Mouse (Mus musculus): ENCODE results near the gene Pold1. TPM values are rescaled to one million over a fixed set of nuclear protein-coding genes. Genes with fewer than 3 reads are reported as not detected.

Pold1 gene
- polyA plus RNA-seq, 1 experiment from 2014 or later, result 47.8 TPM

DNA sequence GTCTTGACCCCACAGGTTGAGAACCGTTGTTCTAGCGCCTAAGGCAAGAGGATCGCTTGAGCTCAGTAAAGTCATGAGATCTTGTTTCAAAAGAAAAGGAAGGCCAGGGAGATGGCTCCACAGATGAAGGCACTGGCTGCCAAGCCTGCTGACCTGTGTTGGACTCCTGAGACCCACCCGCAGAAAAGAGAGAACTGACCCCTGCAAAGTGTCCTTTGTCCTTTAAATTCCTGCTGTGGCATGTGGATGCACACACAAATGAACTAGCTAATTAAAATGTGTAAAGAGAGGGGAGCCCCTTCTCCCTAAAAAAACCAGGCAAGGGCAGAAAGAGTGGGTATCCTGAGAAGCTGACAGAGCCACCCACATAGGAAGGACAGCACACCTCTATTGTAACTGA, 23.2 kb upstream of the Pold1 start:
- WGBS (ENCODE audit: insufficient replicate concordance), result 64% methylated on average over 4 of the region's 4 CpGs
- Histone ChIP-seq H3K36me3 (ENCODE audit: control insufficient read depth, insufficient read depth) (no peaks in the 10 kb centered on the region), H3K9me3 (replicated peaks; ENCODE audit: control insufficient read depth, low read length) (no peaks in the 10 kb centered on the region), H3K27ac (ENCODE audit: low read length) (no peak overlapping the region), H3K4me1 (ENCODE audit: control insufficient read depth, low read depth, low read length) (no peaks in the 10 kb centered on the region), H3K9ac (ENCODE audit: low read depth, low read length) (no peak overlapping the region), H3K27me3 (ENCODE audit: control insufficient read depth, insufficient read depth, low read depth, low read length) (no peaks in the 10 kb centered on the region), H3K4me3 (ENCODE audit: low read depth, low read length) (no peak overlapping the region), H3K4me2 (ENCODE audit: low read depth, low read length) (no peak overlapping the region)
- ATAC-seq (ENCODE audit: low read depth), result 0 out of 2 replicates have a peak, but pooled peaks have one; percentile 9

DNA sequence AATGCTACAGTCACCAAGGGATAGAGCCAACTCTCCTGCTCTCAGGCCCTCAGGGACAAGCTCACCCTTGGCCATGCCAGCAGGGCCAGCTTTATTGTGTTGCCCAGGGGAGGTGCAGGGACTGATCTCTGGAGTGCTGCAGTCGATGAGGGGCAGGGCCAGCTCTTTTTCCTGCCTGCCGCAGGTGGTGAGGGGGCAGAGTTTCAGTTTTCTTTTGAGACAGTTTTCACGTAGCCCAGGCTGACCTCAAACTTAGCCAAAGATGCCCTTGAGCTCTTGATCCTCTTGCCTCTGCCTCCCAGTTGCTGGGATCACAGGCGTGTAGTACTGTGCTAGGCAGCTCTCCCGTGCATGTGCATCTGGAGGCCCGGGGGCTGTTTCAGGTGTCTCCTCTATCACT, 22.3 kb upstream of the Pold1 start:
- no peaks in the 10 kb centered on the region for H3K9me3 ChIP-seq (replicated peaks; ENCODE audit: control insufficient read depth, low read length)
- WGBS (ENCODE audit: insufficient replicate concordance), result 64% methylated on average over 6 of the region's 6 CpGs

DNA sequence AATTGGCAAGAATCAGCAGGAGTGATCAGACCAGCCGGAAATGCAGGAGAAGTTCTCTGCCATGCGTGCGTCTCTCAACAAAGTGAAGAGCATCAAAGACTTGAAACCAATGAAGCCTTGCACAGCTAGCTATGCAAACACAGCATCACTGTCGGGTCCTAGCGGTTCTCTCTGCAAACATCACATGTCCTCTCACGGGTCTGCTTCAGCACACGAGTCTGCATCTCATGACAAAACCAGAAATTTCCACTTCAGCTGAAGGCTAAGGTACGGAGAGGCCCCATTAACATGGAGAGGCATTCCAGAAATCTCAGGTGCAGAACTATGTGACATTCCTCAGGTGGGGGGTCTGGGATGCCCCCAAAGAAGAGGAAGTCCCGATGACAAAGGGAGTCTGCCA, 20.2 kb upstream of the Pold1 start:
- ATAC-seq (ENCODE audit: low read depth), result no peak
- H3K4me3 ChIP-seq (ENCODE audit: low read depth, low read length), result no peak overlapping the region
- H3K36me3 ChIP-seq (ENCODE audit: control insufficient read depth, insufficient read depth), result no peaks in the 10 kb centered on the region
- H3K27me3 ChIP-seq (ENCODE audit: control insufficient read depth, insufficient read depth, low read depth, low read length), result no peaks in the 10 kb centered on the region
- no peak overlapping the region for H3K4me2 ChIP-seq (ENCODE audit: low read depth, low read length)
- no peak overlapping the region for H3K27ac ChIP-seq (ENCODE audit: low read length)
- no peaks in the 10 kb centered on the region for H3K4me1 ChIP-seq (ENCODE audit: control insufficient read depth, low read depth, low read length)
- H3K9me3 ChIP-seq (replicated peaks; ENCODE audit: control insufficient read depth, low read length), result no peaks in the 10 kb centered on the region
- no peak overlapping the region for H3K9ac ChIP-seq (ENCODE audit: low read depth, low read length)
- 58% methylated on average over 9 of the region's 9 CpGs for WGBS (ENCODE audit: insufficient replicate concordance)

More for the DNA sequence above, 22.3 kb upstream of the Pold1 start:
- no peaks in the 10 kb centered on the region for H3K36me3 ChIP-seq (ENCODE audit: control insufficient read depth, insufficient read depth)
- no peak overlapping the region for H3K4me2 ChIP-seq (ENCODE audit: low read depth, low read length)
- H3K9ac ChIP-seq (ENCODE audit: low read depth, low read length), result no peak overlapping the region
- no peaks in the 10 kb centered on the region for H3K27me3 ChIP-seq (ENCODE audit: control insufficient read depth, insufficient read depth, low read depth, low read length)
- ATAC-seq (ENCODE audit: low read depth), result no peak
- H3K4me1 ChIP-seq (ENCODE audit: control insufficient read depth, low read depth, low read length), result no peaks in the 10 kb centered on the region
- H3K4me3 ChIP-seq (ENCODE audit: low read depth, low read length), result no peak overlapping the region
- no peak overlapping the region for H3K27ac ChIP-seq (ENCODE audit: low read length)

DNA sequence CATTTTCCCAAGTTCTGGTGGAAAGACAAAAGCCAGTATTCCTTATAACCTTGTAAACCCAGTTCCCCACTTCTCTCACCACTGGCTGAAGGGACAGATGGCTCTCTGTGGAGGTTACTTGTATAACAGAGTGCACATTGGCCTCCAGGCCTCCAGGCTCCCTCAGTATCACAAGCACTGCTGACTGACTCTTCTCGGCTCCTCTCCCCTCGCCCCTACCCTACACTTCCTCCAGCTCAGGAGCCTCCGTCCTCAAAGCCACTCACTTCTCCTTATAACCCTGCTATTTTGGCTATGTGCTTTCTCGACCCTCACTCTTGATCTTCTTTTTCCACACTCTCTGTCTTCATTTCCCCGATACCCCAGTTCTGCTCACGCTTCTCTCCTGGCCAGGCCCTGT, 16.8 kb upstream of the Pold1 start:
- no peaks in the 10 kb centered on the region for H3K27me3 ChIP-seq (ENCODE audit: control insufficient read depth, insufficient read depth, low read depth, low read length)
- H3K36me3 ChIP-seq (ENCODE audit: control insufficient read depth, insufficient read depth), result no peaks in the 10 kb centered on the region
- WGBS (ENCODE audit: insufficient replicate concordance), result 38% methylated on average over 6 of the region's 6 CpGs
- no peaks in the 10 kb centered on the region for H3K4me1 ChIP-seq (ENCODE audit: control insufficient read depth, low read depth, low read length)
- H3K9ac ChIP-seq (ENCODE audit: low read depth, low read length), result no peak overlapping the region
- H3K27ac ChIP-seq (ENCODE audit: low read length), result no peak overlapping the region
- H3K4me2 ChIP-seq (ENCODE audit: low read depth, low read length), result no peak overlapping the region
- H3K4me3 ChIP-seq (ENCODE audit: low read depth, low read length), result no peak overlapping the region
- H3K9me3 ChIP-seq (replicated peaks; ENCODE audit: control insufficient read depth, low read length), result no peaks in the 10 kb centered on the region
- ATAC-seq (ENCODE audit: low read depth), result no peak

DNA sequence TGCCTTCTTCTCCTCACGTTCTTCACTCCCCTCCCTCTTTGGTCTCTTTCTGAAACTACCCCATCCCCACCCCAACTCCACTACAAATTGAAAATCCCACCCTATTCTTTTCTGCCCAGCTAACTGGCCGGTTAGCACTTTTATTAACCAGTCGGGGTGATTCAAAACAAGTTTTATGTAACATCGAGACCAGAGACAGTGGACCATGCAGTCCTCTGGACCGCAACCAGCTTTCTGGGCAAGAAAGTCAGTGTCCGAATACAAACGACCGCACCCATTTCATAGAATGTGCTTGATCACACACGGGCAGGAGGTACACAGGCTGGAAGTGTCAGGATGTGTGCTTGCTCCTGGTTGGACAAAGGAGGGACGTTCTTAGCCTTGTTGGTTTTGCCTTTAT, 15.8 kb upstream of the Pold1 start:
- Histone ChIP-seq H3K9ac (ENCODE audit: low read depth, low read length) (no peak overlapping the region), H3K36me3 (ENCODE audit: control insufficient read depth, insufficient read depth) (no peaks in the 10 kb centered on the region), H3K27me3 (ENCODE audit: control insufficient read depth, insufficient read depth, low read depth, low read length) (no peaks in the 10 kb centered on the region), H3K4me1 (ENCODE audit: control insufficient read depth, low read depth, low read length) (no peaks in the 10 kb centered on the region), H3K4me2 (ENCODE audit: low read depth, low read length) (no peak overlapping the region), H3K4me3 (ENCODE audit: low read depth, low read length) (no peak overlapping the region), H3K9me3 (replicated peaks; ENCODE audit: control insufficient read depth, low read length) (no peaks in the 10 kb centered on the region), H3K27ac (ENCODE audit: low read length) (no peak overlapping the region)
- ATAC-seq (ENCODE audit: low read depth), result no peak
- WGBS (ENCODE audit: insufficient replicate concordance), result 66% methylated on average over 10 of the region's 10 CpGs

DNA sequence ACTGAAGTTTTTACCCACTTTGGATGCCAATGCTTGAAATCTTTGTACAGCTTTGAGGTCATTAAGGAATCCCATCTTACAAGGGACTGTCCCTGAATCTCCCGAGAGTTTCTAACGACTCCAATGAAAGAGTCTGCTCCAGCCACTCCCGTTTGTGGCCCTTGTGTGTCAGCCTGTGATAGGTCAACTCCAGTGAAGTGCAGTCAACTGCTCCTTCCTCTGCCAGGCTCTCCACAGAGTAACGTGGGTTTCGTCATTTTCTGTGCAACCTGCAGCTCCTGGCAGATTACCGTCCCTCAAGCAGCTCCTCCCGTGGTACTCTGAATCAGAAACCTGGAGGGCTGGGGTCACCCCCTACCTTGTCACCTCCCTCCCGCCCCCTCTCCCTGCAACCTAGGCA, 14.6 kb upstream of the Pold1 start:
- no peaks in the 10 kb centered on the region for H3K36me3 ChIP-seq (ENCODE audit: control insufficient read depth, insufficient read depth)
- H3K9ac ChIP-seq (ENCODE audit: low read depth, low read length), result no peak overlapping the region
- no peaks in the 10 kb centered on the region for H3K9me3 ChIP-seq (replicated peaks; ENCODE audit: control insufficient read depth, low read length)
- WGBS (ENCODE audit: insufficient replicate concordance), result 28% methylated on average over 8 of the region's 8 CpGs
- H3K27ac ChIP-seq (ENCODE audit: low read length), result no peak overlapping the region
- no peaks in the 10 kb centered on the region for H3K27me3 ChIP-seq (ENCODE audit: control insufficient read depth, insufficient read depth, low read depth, low read length)
- no peak for ATAC-seq (ENCODE audit: low read depth)
- no peak overlapping the region for H3K4me2 ChIP-seq (ENCODE audit: low read depth, low read length)
- no peak overlapping the region for H3K4me3 ChIP-seq (ENCODE audit: low read depth, low read length)
- H3K4me1 ChIP-seq (ENCODE audit: control insufficient read depth, low read depth, low read length), result no peaks in the 10 kb centered on the region

DNA sequence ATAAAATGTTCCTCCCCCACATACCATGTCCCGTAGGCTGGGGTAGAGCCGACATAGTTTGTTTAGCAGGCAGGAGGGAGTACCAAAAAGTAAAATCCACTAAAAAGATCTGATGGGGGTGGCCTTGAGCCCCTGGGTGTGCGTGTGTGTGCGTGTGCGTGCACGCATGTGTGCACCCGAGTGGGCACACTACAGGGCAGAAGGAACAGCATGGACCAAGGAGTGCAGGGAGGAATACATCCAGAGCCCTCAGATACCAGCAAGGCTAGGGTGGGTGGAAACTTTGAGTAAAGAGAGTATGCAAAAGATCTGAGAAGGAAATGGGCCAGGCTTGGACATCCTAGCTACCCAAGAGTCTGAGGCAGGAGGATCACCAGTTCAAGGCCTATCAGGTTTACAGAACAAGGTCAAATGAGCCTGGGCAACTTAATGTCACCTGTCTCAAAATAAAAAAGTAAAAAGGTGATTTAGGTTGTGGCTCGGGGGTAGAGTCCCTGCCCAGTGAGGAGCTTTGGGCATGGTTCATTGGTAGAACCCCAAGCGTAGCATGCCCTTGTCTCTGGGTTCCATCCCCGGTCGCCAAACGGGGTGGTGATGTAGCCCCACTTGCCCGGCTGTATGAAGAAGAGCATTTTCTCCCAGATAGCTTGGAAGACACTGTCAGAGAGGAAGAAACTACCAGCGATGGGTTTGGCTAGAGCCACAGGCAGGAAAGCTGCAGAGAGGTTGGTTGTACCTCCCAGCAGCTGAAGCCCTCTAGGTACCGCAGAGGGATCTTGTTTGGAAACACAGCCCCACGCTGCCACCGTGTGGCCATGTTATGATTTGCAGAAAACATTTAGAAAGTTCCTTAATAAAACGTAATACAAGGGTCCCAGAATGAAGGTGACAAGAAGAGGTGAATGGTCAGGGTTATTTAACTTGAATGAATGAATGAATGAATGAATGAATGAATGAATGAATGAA, 12.1 kb upstream of the Pold1 start:
- Histone ChIP-seq H3K4me3 (ENCODE audit: low read depth, low read length) (no peak overlapping the region), H3K4me1 (ENCODE audit: control insufficient read depth, low read depth, low read length) (no peaks in the 10 kb centered on the region), H3K27me3 (ENCODE audit: control insufficient read depth, insufficient read depth, low read depth, low read length) (no peaks in the 10 kb centered on the region), H3K9ac (ENCODE audit: low read depth, low read length) (no peak overlapping the region), H3K27ac (ENCODE audit: low read length) (no peak overlapping the region), H3K9me3 (replicated peaks; ENCODE audit: control insufficient read depth, low read length) (no peaks in the 10 kb centered on the region), H3K36me3 (ENCODE audit: control insufficient read depth, insufficient read depth) (no peaks in the 10 kb centered on the region), H3K4me2 (ENCODE audit: low read depth, low read length) (no peak overlapping the region)
- WGBS (ENCODE audit: insufficient replicate concordance), result 47% methylated on average over 18 of the region's 18 CpGs
- no peak for ATAC-seq (ENCODE audit: low read depth)

DNA sequence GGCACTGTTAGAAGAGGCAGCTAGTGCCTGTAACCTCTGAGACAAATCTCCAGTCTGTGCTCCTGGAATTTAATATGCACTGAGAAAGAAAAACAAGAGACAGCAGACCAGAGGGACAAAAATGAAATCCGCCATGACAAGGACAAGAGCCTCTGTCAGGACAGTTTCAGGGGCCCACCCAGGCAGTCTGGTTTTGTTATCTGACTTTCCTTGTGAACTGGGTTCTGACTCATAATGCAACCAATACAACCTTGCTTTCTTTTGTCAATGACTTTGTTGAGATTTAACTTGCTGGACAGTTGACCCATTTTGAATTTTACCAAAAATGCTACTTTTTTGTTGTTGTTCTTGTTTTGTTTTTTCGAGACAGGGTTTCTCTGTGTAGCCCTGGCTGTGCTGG, 9.0 kb upstream of the Pold1 start:
- Histone ChIP-seq H3K4me2 (ENCODE audit: low read depth, low read length) (no peak overlapping the region), H3K9ac (ENCODE audit: low read depth, low read length) (no peak overlapping the region), H3K4me1 (ENCODE audit: control insufficient read depth, low read depth, low read length) (peaks cover 10% of the 10 kb centered on the region), H3K27me3 (ENCODE audit: control insufficient read depth, insufficient read depth, low read depth, low read length) (no peaks in the 10 kb centered on the region), H3K36me3 (ENCODE audit: control insufficient read depth, insufficient read depth) (no peaks in the 10 kb centered on the region), H3K9me3 (replicated peaks; ENCODE audit: control insufficient read depth, low read length) (no peaks in the 10 kb centered on the region), H3K4me3 (ENCODE audit: low read depth, low read length) (no peak overlapping the region), H3K27ac (ENCODE audit: low read length) (no peak overlapping the region)
- 42% methylated on average over 2 of the region's 2 CpGs for WGBS (ENCODE audit: insufficient replicate concordance)
- no peak for ATAC-seq (ENCODE audit: low read depth)

DNA sequence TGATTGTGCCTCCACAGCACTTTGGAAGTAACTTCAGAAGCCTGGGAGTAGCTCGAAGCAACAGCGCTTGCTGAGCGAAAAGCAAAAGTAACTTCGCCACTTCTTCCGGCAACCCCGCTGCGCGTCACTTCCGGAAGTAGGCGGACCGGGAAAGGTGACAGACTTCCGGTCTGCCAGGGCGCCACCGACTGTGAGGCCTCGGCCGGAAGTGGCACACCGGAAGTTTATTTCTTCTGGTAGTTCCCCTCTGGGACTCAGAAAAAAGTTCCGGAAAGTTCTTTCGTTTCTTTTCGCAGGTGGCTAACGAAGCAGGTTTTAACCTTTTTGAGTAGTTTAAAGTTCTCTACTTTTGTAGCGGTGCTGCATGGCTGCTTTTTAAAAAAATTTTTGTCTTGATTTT, 5.2 kb upstream of the Pold1 start, which contains the start of gene Nr1h2:
Gene Nr1h2, minus strand, starts transcription at position 126 of the 400 bp plus-strand sequence.
- peaks cover 32% of the 10 kb centered on the region for H3K36me3 ChIP-seq (ENCODE audit: control insufficient read depth, insufficient read depth)
- H3K9me3 ChIP-seq (replicated peaks; ENCODE audit: control insufficient read depth, low read length), result no peaks in the 10 kb centered on the region
- H3K4me3 ChIP-seq (ENCODE audit: low read depth, low read length), result peak within 1 kb of the TSS; percentile 80
- H3K4me1 ChIP-seq (ENCODE audit: control insufficient read depth, low read depth, low read length), result peaks cover 13% of the 10 kb centered on the region
- H3K9ac ChIP-seq (ENCODE audit: low read depth, low read length), result peak within 1 kb of the TSS; percentile 74
- peak within 1 kb of the TSS; percentile 66 for H3K4me2 ChIP-seq (ENCODE audit: low read depth, low read length)
- no peaks in the 10 kb centered on the region for H3K27me3 ChIP-seq (ENCODE audit: control insufficient read depth, insufficient read depth, low read depth, low read length)
- WGBS (ENCODE audit: insufficient replicate concordance), result under 1% methylated on average over 22 of the region's 22 CpGs
- peak within 1 kb of the TSS; percentile 96 for H3K27ac ChIP-seq (ENCODE audit: low read length)
- ATAC-seq (ENCODE audit: low read depth), result peak; percentile 85
